Mouse (Mus musculus) lung, postnatal 0 days (tissue): ENCODE measurements at regions not wholly inside any gene's neighbourhood (a gene's known extent, or its start where the extent isn't known, plus 50 kb on each side); places are given as distances from the start of the nearest gene placed in this dataset.

ENCODE experiments used
- ATAC-seq: fragments of 200-750 bp; cut with Nextera tagmentation; 2 replicates; pipeline ENCODE4 v1.8.0; 2017; ENCODE audit warnings: moderate library complexity
- DNase-seq: peaks from one replicate; pipeline ENCODE4 v3.0.0-alpha.2; 2016; ENCODE audit warnings: low spot score
- H3K27ac ChIP-seq: fragments of 300-500 bp; sonication (generic); 2 replicates; pipeline ENCODE4 v1.5.1; 2014; ENCODE audit warnings: antibody characterized with exemption, mild to moderate bottlenecking, low read length, mixed read lengths
- H3K27me3 ChIP-seq: fragments of 300-500 bp; sonication (generic); replicated peaks from 2 replicates; pipeline ENCODE4 v1.6.1; 2014; ENCODE audit warnings: low read length, mixed read lengths; ENCODE audit not compliant: insufficient read depth
- H3K36me3 ChIP-seq: fragments of 300-500 bp; sonication (generic); 2 replicates; pipeline ENCODE4 v1.6.1; 2014; ENCODE audit warnings: low read length, mixed read lengths; ENCODE audit not compliant: insufficient read depth
- H3K4me1 ChIP-seq: fragments of 300-500 bp; sonication (generic); 2 replicates; pipeline ENCODE4 v1.6.1; 2014; ENCODE audit warnings: antibody characterized with exemption, low read depth, low read length, mixed read lengths; ENCODE audit not compliant: insufficient read depth
- H3K4me2 ChIP-seq: fragments of 300-500 bp; sonication (generic); replicated peaks from 2 replicates; pipeline ENCODE4 v1.6.1; 2014; ENCODE audit warnings: low read depth, mild to moderate bottlenecking, low read length, moderate library complexity, mixed read lengths
- H3K4me3 ChIP-seq: fragments of 300-500 bp; sonication (generic); 2 replicates; pipeline ENCODE4 v1.5.1; 2014; ENCODE audit warnings: low read depth, low read length
- H3K9ac ChIP-seq: fragments of 300-500 bp; sonication (generic); replicated peaks from 2 replicates; pipeline ENCODE4 v1.6.1; 2014; ENCODE audit warnings: low read depth, mild to moderate bottlenecking
- H3K9me3 ChIP-seq: fragments of 300-500 bp; sonication (generic); 2 replicates; pipeline ENCODE4 v1.6.1; 2016; ENCODE audit warnings: low read length, mixed read lengths
- CTCF ChIP-seq: IDR thresholded peaks from 2 replicates; pipeline ENCODE4 v1.5.1; 2016; ENCODE audit warnings: antibody characterized with exemption, mild to moderate bottlenecking
- EP300 ChIP-seq: IDR thresholded peaks from 2 replicates; pipeline ENCODE4 v1.6.1; 2016; ENCODE audit warnings: antibody characterized with exemption, mild to moderate bottlenecking, control low read depth
- WGBS: fragments of 180-500 bp; shearing (Covaris S2); extraction: QIAGEN DNeasy Blood & Tissue Kit; methylation state at CpG from one replicate; pipeline ENCODE4 v1.1.7; 2014; 5-methylcytosine and 5-hydroxymethylcytosine counted together

DNA sequence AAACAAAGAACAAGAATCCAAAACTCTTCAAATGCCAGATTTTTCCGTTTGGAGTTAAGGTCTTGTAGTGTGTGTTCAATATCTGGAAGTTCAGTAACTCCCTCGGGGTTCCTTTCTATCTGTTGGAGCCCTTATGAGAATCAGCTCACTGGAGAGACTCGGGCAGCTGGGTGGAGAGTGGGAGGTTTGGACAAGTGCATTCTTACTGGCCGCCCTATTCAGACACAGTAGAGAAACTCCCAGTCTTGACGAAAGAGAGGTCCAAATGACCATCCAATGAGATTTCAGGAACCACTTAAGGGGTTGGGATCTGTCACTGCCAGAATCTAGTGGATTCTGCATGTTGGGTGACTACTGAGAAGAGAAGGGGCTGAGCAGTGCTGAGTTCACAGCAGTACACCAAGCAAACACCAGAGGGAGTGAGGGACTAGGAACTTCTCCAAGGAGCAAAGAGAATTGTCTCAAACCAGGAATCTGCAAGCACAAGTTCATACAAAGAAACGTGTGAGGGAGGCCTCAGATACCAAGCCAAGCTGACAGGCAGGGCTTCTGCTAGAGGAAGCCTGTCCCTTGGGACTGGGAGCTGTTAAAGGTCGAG, 310.0 kb upstream of the Magi2 start:
- Histone ChIP-seq H3K27ac (no peak overlapping the region), H3K4me2 (no peak overlapping the region), H3K27me3 (no peaks in the 10 kb centered on the region), H3K4me3 (no peak overlapping the region), H3K9ac (no peak overlapping the region), H3K9me3 (no peaks in the 10 kb centered on the region), H3K36me3 (no peaks in the 10 kb centered on the region), H3K4me1 (no peaks in the 10 kb centered on the region)
- peak; percentile 53 for TF ChIP-seq CTCF
- no peak for TF ChIP-seq EP300
- DNase-seq (peak; percentile 19), ATAC-seq (no peak)
- WGBS = 34% methylated on average over 7 of the region's 7 CpGs

GRCm38 (mm10) chr5:18953875-18954474, 272.9 kb upstream of the Magi2 start:
- WGBS = 40% methylated on average over 4 of the region's 4 CpGs
- TF ChIP-seq EP300 (no peak), CTCF (no peak)

More at GRCm38 (mm10) chr5:18953875-18954474, 272.9 kb upstream of the Magi2 start:
- Histone ChIP-seq H3K9ac (no peak overlapping the region), H3K4me1 (no peaks in the 10 kb centered on the region), H3K4me2 (no peak overlapping the region), H3K4me3 (no peak overlapping the region), H3K36me3 (no peaks in the 10 kb centered on the region), H3K27ac (no peak overlapping the region), H3K9me3 (no peaks in the 10 kb centered on the region), H3K27me3 (no peaks in the 10 kb centered on the region)
- no peak for ATAC-seq
- no peak for DNase-seq
